Mouse (Mus musculus) megakaryocyte, embryonic 14.5 days (primary cell): ENCODE measurements at regions not wholly inside any gene's neighbourhood (a gene's known extent, or its start where the extent isn't known, plus 50 kb on each side); places are given as distances from the start of the nearest gene placed in this dataset.

Source experiments
- H3K27me3 ChIP-seq: replicated peaks from 2 replicates; pipeline ENCODE3; 2012; ENCODE audit warnings: inconsistent platforms
- H3K36me3 ChIP-seq: replicated peaks from 2 replicates; pipeline ENCODE3; 2012; ENCODE audit warnings: low read length, inconsistent platforms, mixed read lengths
- H3K4me1 ChIP-seq: 2 replicates; pipeline ENCODE4 v1.6.1; 2012; ENCODE audit warnings: inconsistent platforms
- H3K4me3 ChIP-seq: replicated peaks from 2 replicates; pipeline ENCODE3; 2012; ENCODE audit warnings: moderate library complexity, mild to moderate bottlenecking, inconsistent platforms
- H3K9me3 ChIP-seq: 2 replicates; pipeline ENCODE4 v1.6.1; 2012; ENCODE audit warnings: inconsistent platforms
- FLI1 ChIP-seq: IDR thresholded peaks from 2 replicates; pipeline ENCODE4 v1.6.1; 2012; ENCODE audit warnings: low read length, inconsistent platforms, mixed read lengths
- GATA1 ChIP-seq: IDR thresholded peaks from 3 replicates; pipeline ENCODE4 v1.6.1; 2012; ENCODE audit warnings: mixed read lengths, low read length, inconsistent platforms, borderline replicate concordance

GRCm38 (mm10) chr6:139099273-139099672, 402.5 kb downstream of the Rergl start:
- peaks cover 31% of the 10 kb centered on the region for H3K9me3 ChIP-seq
- H3K36me3 ChIP-seq, result no peaks in the 10 kb centered on the region
- no peak overlapping the region for H3K4me3 ChIP-seq
- no peaks in the 10 kb centered on the region for H3K27me3 ChIP-seq
- no peak for TF ChIP-seq GATA1
- no peak for TF ChIP-seq FLI1
- H3K4me1 ChIP-seq, result no peaks in the 10 kb centered on the region

- no peak for TF ChIP-seq FLI1
- no peak for TF ChIP-seq GATA1
- Histone ChIP-seq H3K4me1 (no peaks in the 10 kb centered on the region), H3K4me3 (no peak overlapping the region), H3K36me3 (no peaks in the 10 kb centered on the region), H3K27me3 (no peaks in the 10 kb centered on the region), H3K9me3 (no peaks in the 10 kb centered on the region)
These were observed 417.1 kb upstream of the Igbp1b start for GRCm38 (mm10) chr6:139075433-139075832.

- H3K27me3 ChIP-seq, result no peaks in the 10 kb centered on the region
- no peaks in the 10 kb centered on the region for H3K36me3 ChIP-seq
- TF ChIP-seq FLI1 (no peak), GATA1 (no peak)
- peaks cover 17% of the 10 kb centered on the region; the same call in 1 of the 2 replicates for H3K9me3 ChIP-seq
- H3K4me3 ChIP-seq, result no peak overlapping the region
- no peaks in the 10 kb centered on the region for H3K4me1 ChIP-seq
These were observed 369.4 kb upstream of the Igbp1b start for GRCm38 (mm10) chr6:139027696-139028095.

GRCm38 (mm10) chr6:139014526-139014925, 356.2 kb upstream of the Igbp1b start:
- Histone ChIP-seq H3K9me3 (peaks cover 6% of the 10 kb centered on the region), H3K36me3 (no peaks in the 10 kb centered on the region), H3K4me1 (no peaks in the 10 kb centered on the region), H3K4me3 (no peak overlapping the region), H3K27me3 (no peaks in the 10 kb centered on the region)
- TF ChIP-seq GATA1, result no peak
- TF ChIP-seq FLI1, result no peak

GRCm38 (mm10) chr6:139010501-139010900, 352.2 kb upstream of the Igbp1b start:
- no peaks in the 10 kb centered on the region for H3K4me1 ChIP-seq
- no peak overlapping the region for H3K4me3 ChIP-seq
- TF ChIP-seq FLI1, result no peak
- no peak for TF ChIP-seq GATA1
- H3K36me3 ChIP-seq, result no peaks in the 10 kb centered on the region
- H3K27me3 ChIP-seq, result no peaks in the 10 kb centered on the region
- peaks cover 8% of the 10 kb centered on the region for H3K9me3 ChIP-seq
